Mouse (Mus musculus) forebrain, postnatal 0 days (tissue): ENCODE results near the gene Adamts9. TPM values are rescaled to one million over a fixed set of nuclear protein-coding genes. Genes with fewer than 3 reads are reported as not detected.

Source experiments
- ATAC-seq: fragments of 200-750 bp; cut with Nextera tagmentation; 2 replicates; pipeline ENCODE4 v1.8.0; 2017; ENCODE audit warnings: mild to moderate bottlenecking, moderate library complexity
- DNase-seq: peaks from one replicate; pipeline ENCODE4 v3.0.0-alpha.2; 2015
- H3K27ac ChIP-seq: fragments of 300-500 bp; sonication (generic); 2 replicates; pipeline ENCODE4 v1.5.1; 2014; ENCODE audit warnings: low read depth, mild to moderate bottlenecking, antibody characterized with exemption, low read length, moderate library complexity, mixed read lengths
- H3K27me3 ChIP-seq: fragments of 300-500 bp; sonication (generic); 2 replicates; pipeline ENCODE4 v1.6.1; 2014; ENCODE audit warnings: mild to moderate bottlenecking, low read length, mixed read lengths; ENCODE audit not compliant: insufficient read depth
- H3K36me3 ChIP-seq: fragments of 300-500 bp; sonication (generic); 2 replicates; pipeline ENCODE4 v1.6.1; 2014; ENCODE audit warnings: mild to moderate bottlenecking, moderate library complexity; ENCODE audit not compliant: insufficient read depth
- H3K4me1 ChIP-seq: fragments of 300-500 bp; sonication (generic); 2 replicates; pipeline ENCODE4 v1.6.1; 2014; ENCODE audit warnings: antibody characterized with exemption; ENCODE audit not compliant: insufficient read depth
- H3K4me2 ChIP-seq: fragments of 300-500 bp; sonication (generic); 2 replicates; pipeline ENCODE4 v1.6.1; 2014; ENCODE audit warnings: low read depth, mild to moderate bottlenecking, moderate library complexity
- H3K4me3 ChIP-seq: fragments of 300-500 bp; sonication (generic); 2 replicates; pipeline ENCODE4 v1.5.1; 2014; ENCODE audit warnings: low read depth, low read length, mixed read lengths
- H3K9ac ChIP-seq: fragments of 300-500 bp; sonication (generic); 2 replicates; pipeline ENCODE4 v1.6.1; 2014; ENCODE audit warnings: mild to moderate bottlenecking
- H3K9me3 ChIP-seq: fragments of 300-500 bp; sonication (generic); 2 replicates; pipeline ENCODE4 v1.6.1; 2016; ENCODE audit warnings: low read length
- CTCF ChIP-seq: sonication (generic); IDR thresholded peaks from 2 replicates; pipeline ENCODE4 v1.5.1; 2016; ENCODE audit warnings: antibody characterized with exemption, control low read depth, low read depth
- WGBS: fragments of 180-500 bp; shearing (Covaris S2); extraction: QIAGEN DNeasy Blood & Tissue Kit; methylation state at CpG from one replicate; pipeline ENCODE4 v1.1.7; 2014; 5-methylcytosine and 5-hydroxymethylcytosine counted together
- polyA plus RNA-seq: library from polyadenylated mRNA; unstranded; fragments of >200 nt; fragmentation: Nextera tagmentation; extraction: Ambion mirVana; gene quantifications from 2 replicates; pipeline ENCODE4 v1.2.1, GENCODE M21; 2015
- total RNA-seq: library from RNA; depleted of rRNA; stranded (reverse); fragments of >200 nt; gene quantifications from 2 replicates; pipeline ENCODE4 v1.2.3, GENCODE M21; 2014

Gene Adamts9
- total and polyA plus RNA-seq, 2 experiments from 2014 or later, result 0.62 to 7.3 TPM

- no peaks in the 10 kb centered on the region for H3K9me3 ChIP-seq
- 22% methylated on average over 3 of the region's 3 CpGs for WGBS
- no peak overlapping the region for H3K9ac ChIP-seq
- no peaks in the 10 kb centered on the region for H3K4me1 ChIP-seq
- no peaks in the 10 kb centered on the region for H3K27me3 ChIP-seq
- H3K36me3 ChIP-seq, result no peaks in the 10 kb centered on the region
- TF ChIP-seq CTCF, result no peak
- no peak overlapping the region for H3K27ac ChIP-seq
- H3K4me3 ChIP-seq, result no peak overlapping the region
- ATAC-seq (peak; percentile 56; the same call in 1 of the 2 replicates), DNase-seq (no peak)
- H3K4me2 ChIP-seq, result no peak overlapping the region
Measured at GRCm38 (mm10) chr6:92762372-92762771, 180.9 kb downstream of the Adamts9 start.

- no peaks in the 10 kb centered on the region for H3K36me3 ChIP-seq
- H3K4me1 ChIP-seq, result no peaks in the 10 kb centered on the region
- no peak overlapping the region for H3K4me2 ChIP-seq
- no peak overlapping the region for H3K9ac ChIP-seq
- DNase-seq (no peak), ATAC-seq (no peak)
- TF ChIP-seq CTCF, result no peak
- no peak overlapping the region for H3K27ac ChIP-seq
- no peaks in the 10 kb centered on the region for H3K27me3 ChIP-seq
- no peaks in the 10 kb centered on the region for H3K9me3 ChIP-seq
- H3K4me3 ChIP-seq, result no peak overlapping the region
Measured at GRCm38 (mm10) chr6:92759616-92760015, 183.7 kb downstream of the Adamts9 start.

GRCm38 (mm10) chr6:92755826-92756225 lies 187.5 kb downstream of the Adamts9 start:
- TF ChIP-seq CTCF, result no peak
- Histone ChIP-seq H3K9me3 (no peaks in the 10 kb centered on the region), H3K36me3 (no peaks in the 10 kb centered on the region), H3K9ac (no peak overlapping the region), H3K4me3 (no peak overlapping the region), H3K4me2 (no peak overlapping the region), H3K4me1 (no peaks in the 10 kb centered on the region), H3K27ac (no peak overlapping the region), H3K27me3 (no peaks in the 10 kb centered on the region)
- 54% methylated on average over 5 of the region's 5 CpGs for WGBS
- no peak for DNase-seq
- ATAC-seq, result no peak

GRCm38 (mm10) chr6:92752737-92753136 lies 190.6 kb downstream of the Adamts9 start:
- Histone ChIP-seq H3K4me3 (no peak overlapping the region), H3K9ac (no peak overlapping the region), H3K27ac (0 out of 2 replicates have a peak overlapping the region, but pooled peaks have one; percentile 29), H3K4me1 (no peaks in the 10 kb centered on the region), H3K4me2 (no peak overlapping the region), H3K36me3 (no peaks in the 10 kb centered on the region), H3K27me3 (no peaks in the 10 kb centered on the region), H3K9me3 (no peaks in the 10 kb centered on the region)
- peak; percentile 85 for ATAC-seq
- peak; percentile 70 for DNase-seq
- no peak for TF ChIP-seq CTCF
- WGBS, result 49% methylated on average over 2 of the region's 2 CpGs

GRCm38 (mm10) chr6:92749420-92749819 lies 193.9 kb downstream of the Adamts9 start:
- peak; percentile 26 for DNase-seq
- H3K4me1 ChIP-seq, result no peaks in the 10 kb centered on the region
- no peak for TF ChIP-seq CTCF
- no peak overlapping the region for H3K9ac ChIP-seq
- no peaks in the 10 kb centered on the region for H3K27me3 ChIP-seq
- no peak overlapping the region for H3K4me2 ChIP-seq
- no peak for ATAC-seq
- no peaks in the 10 kb centered on the region for H3K36me3 ChIP-seq
- no peak overlapping the region for H3K27ac ChIP-seq
- no peak overlapping the region for H3K4me3 ChIP-seq
- no peaks in the 10 kb centered on the region for H3K9me3 ChIP-seq
- WGBS, result 62% methylated on average over 4 of the region's 4 CpGs

GRCm38 (mm10) chr6:92743605-92744004 lies 199.7 kb downstream of the Adamts9 start:
- 11% methylated on average over 11 of the region's 11 CpGs for WGBS
- peak; percentile 86 for DNase-seq
- Histone ChIP-seq H3K9ac (no peak overlapping the region), H3K4me3 (no peak overlapping the region), H3K27me3 (no peaks in the 10 kb centered on the region), H3K9me3 (no peaks in the 10 kb centered on the region), H3K36me3 (no peaks in the 10 kb centered on the region), H3K4me2 (peak overlapping the region; percentile 25; the same call in 1 of the 2 replicates), H3K4me1 (no peaks in the 10 kb centered on the region), H3K27ac (no peak overlapping the region)
- peak; percentile 88 for TF ChIP-seq CTCF
- peak; percentile 86 for ATAC-seq

- H3K9me3 ChIP-seq, result no peaks in the 10 kb centered on the region
- H3K4me1 ChIP-seq, result no peaks in the 10 kb centered on the region
- no peak overlapping the region for H3K9ac ChIP-seq
- no peaks in the 10 kb centered on the region for H3K36me3 ChIP-seq
- H3K4me3 ChIP-seq, result no peak overlapping the region
- ATAC-seq (no peak), DNase-seq (no peak)
- TF ChIP-seq CTCF, result no peak
- H3K27me3 ChIP-seq, result no peaks in the 10 kb centered on the region
- no peak overlapping the region for H3K4me2 ChIP-seq
- no peak overlapping the region for H3K27ac ChIP-seq
- 57% methylated on average over 1 of the region's 1 CpGs for WGBS
Measured at GRCm38 (mm10) chr6:92737116-92737515, 206.2 kb downstream of the Adamts9 start.
